In the genomic region with DNA sequence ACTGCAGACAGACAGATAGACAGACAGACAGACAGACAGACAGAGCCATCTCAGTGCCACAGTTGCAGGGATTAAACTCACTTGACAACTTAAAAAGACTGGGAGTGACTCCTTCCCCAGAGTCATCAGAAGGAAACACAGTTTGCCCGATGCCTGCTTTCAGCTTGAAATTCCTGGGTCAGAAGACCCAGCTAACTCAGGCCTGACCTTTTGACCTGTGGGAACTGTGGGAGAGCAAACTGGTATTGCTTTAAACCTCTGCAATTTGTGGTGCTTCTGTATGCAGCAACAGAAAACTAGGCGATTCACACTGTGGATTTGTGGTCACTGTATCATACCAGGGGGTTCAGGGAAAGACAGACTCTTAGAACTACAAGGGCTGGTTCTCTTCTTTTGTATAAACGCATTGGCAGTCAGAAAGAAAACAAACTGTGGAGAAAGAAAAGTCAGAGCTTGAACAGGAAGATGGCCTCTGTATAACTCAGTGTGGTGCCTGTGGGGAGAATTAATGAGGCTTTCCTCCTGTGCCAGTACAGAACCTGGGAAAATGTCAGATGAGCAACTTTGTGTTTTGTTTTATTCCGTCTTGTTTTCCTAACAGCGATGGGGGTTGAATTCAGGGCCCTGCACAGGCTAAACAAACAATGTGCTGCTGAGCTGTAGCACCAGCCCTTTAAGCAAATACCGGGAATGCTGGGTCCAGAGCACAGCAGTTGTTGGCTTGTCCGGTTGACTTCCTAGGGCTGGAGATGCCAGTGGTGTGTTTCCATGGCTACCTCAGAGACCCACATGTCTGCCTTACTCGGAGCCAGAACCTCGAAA, we compare ENCODE assay signal across 9 mouse cellular contexts. TPM values are rescaled to one million over a fixed set of nuclear protein-coding genes. Genes with fewer than 3 reads are reported as not detected.
DNase-seq lines count a peak whose midpoint lies in the region; ATAC-seq and TF ChIP-seq lines count a peak whose summit lies in the region.
"Had no signal": no experiment of that assay in that cellular context is flagged by ENCODE, and none has a peak within 500 bp of the region (broad histone marks: within the 10 kb centered on the region; RNA-seq: fewer than 3 reads in every experiment).

No protein-coding gene starts in this region.

- no peaks in the 10 kb centered on the region for H3K27me3 ChIP-seq in kidney, postnatal 0 days (ENCODE audit: insufficient read depth, low read length)
- H3K27me3 ChIP-seq in intestine, embryonic 16.5 days (replicated peaks; ENCODE audit: control insufficient read depth, insufficient read depth, low read length), result no peaks in the 10 kb centered on the region
- no peaks in the 10 kb centered on the region for H3K27me3 ChIP-seq in neural tube, embryonic 11.5 days (ENCODE audit: control insufficient read depth, insufficient read depth, low read length)
- H3K27me3 ChIP-seq: embryonic facial prominence, embryonic 13.5 days had no signal

- no peaks in the 10 kb centered on the region for H3K9me3 ChIP-seq in kidney, postnatal 0 days (replicated peaks; ENCODE audit: low read length)
- H3K9me3 ChIP-seq in intestine, embryonic 16.5 days (ENCODE audit: control insufficient read depth, low read length), result no peaks in the 10 kb centered on the region
- H3K9me3 ChIP-seq in neural tube, embryonic 11.5 days (ENCODE audit: control insufficient read depth, low read length), result no peaks in the 10 kb centered on the region
- H3K9me3 ChIP-seq: embryonic facial prominence, embryonic 13.5 days had no signal

- peak; percentile 65 for DNase-seq in kidney, postnatal 0 days (ENCODE audit: low spot score)
- DNase-seq in kidney, adult 18-20 months, result no peak
- DNase-seq in cerebellum, postnatal 14 days, result peak; percentile 35 to 40
- DNase-seq in neural tube, embryonic 11.5 days (ENCODE audit: low spot score), result peak; percentile 24
- DNase-seq in spleen, postnatal 36 days (ENCODE audit: low spot score in 2 of 2), result no peak
- no peak for DNase-seq in frontal cortex, adult 2 months (ENCODE audit: extremely low spot score in 1 of 2, low spot score in 1 of 2)
- no peak for DNase-seq in thymus, postnatal 0 days (ENCODE audit: low spot score)

- no peak overlapping the region for H3K4me3 ChIP-seq in kidney, postnatal 0 days (replicated peaks; ENCODE audit: low read depth, low read length)
- no peak overlapping the region for H3K4me3 ChIP-seq in intestine, embryonic 16.5 days (ENCODE audit: low read length)
- H3K4me3 ChIP-seq in neural tube, embryonic 11.5 days (ENCODE audit: low read depth, low read length), result no peak overlapping the region
- H3K4me3 ChIP-seq: embryonic facial prominence, embryonic 13.5 days had no signal

- H3K36me3 ChIP-seq in kidney, postnatal 0 days (ENCODE audit: insufficient read depth, low read length), result no peaks in the 10 kb centered on the region
- H3K36me3 ChIP-seq in intestine, embryonic 16.5 days (ENCODE audit: control insufficient read depth, insufficient read depth, low read length), result no peaks in the 10 kb centered on the region
- no peaks in the 10 kb centered on the region for H3K36me3 ChIP-seq in neural tube, embryonic 11.5 days (ENCODE audit: control insufficient read depth, insufficient read depth, low read length)
- H3K36me3 ChIP-seq: embryonic facial prominence, embryonic 13.5 days had no signal

- no peak; the same call in 1 of the 2 replicates for ATAC-seq in kidney, postnatal 0 days (replicated peaks; ENCODE audit: low FRiP score, low read depth)
- peak; percentile 44; the same call in 1 of the 2 replicates for ATAC-seq in intestine, embryonic 16.5 days
- no peak for ATAC-seq in neural tube, embryonic 11.5 days (ENCODE audit: insufficient read depth, low FRiP score, low TSS enrichment)

- TF ChIP-seq CTCF in kidney, postnatal 0 days (IDR thresholded peaks at IDR 0.05; ENCODE audit: low read depth), result no peak

- H3K9ac ChIP-seq in kidney, postnatal 0 days (ENCODE audit: low read depth, low read length), result no peak overlapping the region
- no peak overlapping the region for H3K9ac ChIP-seq in intestine, embryonic 16.5 days (ENCODE audit: low read depth, low read length)
- no peak overlapping the region for H3K9ac ChIP-seq in neural tube, embryonic 11.5 days (ENCODE audit: low read length)
- H3K9ac ChIP-seq: embryonic facial prominence, embryonic 13.5 days had no signal

- H3K4me1 ChIP-seq in kidney, postnatal 0 days (replicated peaks; ENCODE audit: insufficient read depth, low read length), result peaks cover 5% of the 10 kb centered on the region; the same call in 1 of the 2 replicates
- H3K4me1 ChIP-seq in intestine, embryonic 16.5 days (ENCODE audit: control insufficient read depth, insufficient read depth, low read length), result peaks cover 8% of the 10 kb centered on the region; the same call in 1 of the 2 replicates
- peaks cover 9% of the 10 kb centered on the region for H3K4me1 ChIP-seq in neural tube, embryonic 11.5 days (ENCODE audit: control insufficient read depth, insufficient read depth, low read length)

- peak overlapping the region; percentile 72 for H3K27ac ChIP-seq in kidney, postnatal 0 days
- no peak overlapping the region for H3K27ac ChIP-seq in intestine, embryonic 16.5 days (ENCODE audit: low read length)
- H3K27ac ChIP-seq in neural tube, embryonic 11.5 days (ENCODE audit: low read depth, low read length), result 0 out of 2 replicates have a peak overlapping the region, but pooled peaks have one; percentile 34
- H3K27ac ChIP-seq: embryonic facial prominence, embryonic 13.5 days had no signal

- H3K4me2 ChIP-seq in kidney, postnatal 0 days (ENCODE audit: low read length), result no peak overlapping the region
- no peak overlapping the region for H3K4me2 ChIP-seq in intestine, embryonic 16.5 days (ENCODE audit: low read depth, low read length)
- no peak overlapping the region for H3K4me2 ChIP-seq in neural tube, embryonic 11.5 days (ENCODE audit: low read depth)
- H3K4me2 ChIP-seq: embryonic facial prominence, embryonic 13.5 days had no signal

- 13% methylated on average over 9 of the region's 9 CpGs for WGBS in kidney, postnatal 0 days
- 18% methylated on average over 9 of the region's 9 CpGs for WGBS in intestine, embryonic 16.5 days
- 11% methylated on average over 9 of the region's 9 CpGs for WGBS in neural tube, embryonic 11.5 days

RNA-seq across cellular contexts. Expression of a gene that starts 24.0 kb away (rescaled TPM):
- polyA plus RNA-seq in kidney, postnatal 0 days (2015; fragmentation: Nextera tagmentation; extraction: Ambion mirVana), result 0.31 and 0.49 TPM in 2 replicates
- polyA plus RNA-seq in intestine, embryonic 16.5 days (2015; fragmentation: Nextera tagmentation; extraction: Ambion mirVana), result 28.4 and 37.9 TPM in 2 replicates
- polyA plus RNA-seq in neural tube, embryonic 11.5 days (2014; fragmentation: Nextera tagmentation; extraction: Ambion mirVana), result not detected in 2 replicates
- 0.13 TPM in 1 of 2 replicates, not detected in the other for polyA plus RNA-seq in frontal cortex, adult 2 months (2012; rRNA removed)
- 0.58 and 0.59 TPM in 2 replicates for polyA plus RNA-seq in thymus, postnatal 0 days (2015; fragmentation: Nextera tagmentation; extraction: Ambion mirVana)
- polyA plus RNA-seq: embryonic facial prominence, embryonic 13.5 days had no signal

RNA-seq across cellular contexts. Expression of a gene that starts 37.5 kb away (rescaled TPM):
- not detected in 2 replicates for polyA plus RNA-seq in kidney, postnatal 0 days (2015; fragmentation: Nextera tagmentation; extraction: Ambion mirVana)
- not detected in 2 replicates for polyA plus RNA-seq in intestine, embryonic 16.5 days (2015; fragmentation: Nextera tagmentation; extraction: Ambion mirVana)
- not detected in 2 replicates for polyA plus RNA-seq in neural tube, embryonic 11.5 days (2014; fragmentation: Nextera tagmentation; extraction: Ambion mirVana)
- polyA plus RNA-seq in frontal cortex, adult 2 months (2012; rRNA removed), result not detected in 2 replicates
- polyA plus RNA-seq in thymus, postnatal 0 days (2015; fragmentation: Nextera tagmentation; extraction: Ambion mirVana), result not detected in 2 replicates
- polyA plus RNA-seq: embryonic facial prominence, embryonic 13.5 days had no signal

Comparison
In these comparisons a context has a peak if more than half of its experiments do, and no peak if none do; other contexts are left out.
1. DNase-seq: peak in kidney, postnatal 0 days (single experiment), cerebellum, postnatal 14 days (2 of 2) and neural tube, embryonic 11.5 days (single experiment); none in kidney, adult 18-20 months (single experiment), spleen, postnatal 36 days (0 of 2), frontal cortex, adult 2 months (0 of 2) and thymus, postnatal 0 days (single experiment).
2. RNA of a gene that starts 24.0 kb away (polyA plus RNA-seq): 28.4 to 37.9 TPM in intestine, embryonic 16.5 days; 0.58 to 0.59 TPM in thymus, postnatal 0 days, 0.31 to 0.49 TPM in kidney, postnatal 0 days, 0.13 TPM in frontal cortex, adult 2 months and not detected in neural tube, embryonic 11.5 days; every median in the first group is over 10 times any median in the second.